Mouse (Mus musculus) cerebellum, adult 2 months (tissue): ENCODE data around the gene Gm45337.
"Not testable (repeated sequence)": the region's sequence is repeated elsewhere in the genome, so short reads cannot be mapped to it uniquely, and the experiment has no call there.

Experiments used
- CTCF ChIP-seq: fragments of 200-500 bp; IDR thresholded peaks from 2 replicates; pipeline ENCODE4 v1.5.1; 2011; ENCODE audit warnings: low read depth, mild to moderate bottlenecking, control low read depth, low read length, moderate library complexity, borderline replicate concordance; ENCODE audit not compliant: insufficient read depth
- POLR2A ChIP-seq: fragments of 200-500 bp; IDR thresholded peaks from 2 replicates; pipeline ENCODE4 v1.6.1; 2011; ENCODE audit warnings: low read length, control low read depth, borderline replicate concordance; ENCODE audit not compliant: insufficient read depth

GRCm38 (mm10) chr7:142165639-142166038 is 21.2 kb upstream of the Gm45337 start, which contains the start of gene Gm4553:
- TF ChIP-seq CTCF, POLR2A: not testable (repeated sequence)
